Mouse (Mus musculus) MEL (cell line): ENCODE data around the gene Dynll2. TPM values are rescaled to one million over a fixed set of nuclear protein-coding genes. Genes with fewer than 3 reads are reported as not detected.

Experiments used
- DNase-seq: peaks from one replicate; pipeline ENCODE4 v3.0.0; 2011; ENCODE audit warnings: low read depth, low spot score
- H3K27ac ChIP-seq: 2 replicates; pipeline ENCODE4 v1.5.1; 2012; ENCODE audit warnings: low read depth, mild to moderate bottlenecking, control low read depth, low read length, moderate library complexity; ENCODE audit not compliant: control insufficient read depth
- H3K27me3 ChIP-seq, 2 experiments: fragments of 150-350 bp in 1 of 2; sonication (generic) in 1 of 2; 2 replicates each; pipeline ENCODE4 v1.6.1; 2012; ENCODE audit warnings: low read length in 2 of 2, mild to moderate bottlenecking in 2 of 2, improper control_type of control experiment in 1 of 2, moderate library complexity in 1 of 2; ENCODE audit not compliant: insufficient read depth in 2 of 2, control insufficient read depth in 1 of 2
- H3K36me3 ChIP-seq, 2 experiments: 2 replicates each; pipeline ENCODE4 v1.6.1; 2012 to 2014; ENCODE audit warnings: low read length in 2 of 2, improper control_type of control experiment in 1 of 2, inconsistent platforms in 1 of 2, mild to moderate bottlenecking in 1 of 2; ENCODE audit not compliant: insufficient read depth in 2 of 2, control insufficient read depth in 1 of 2
- H3K4me1 ChIP-seq, 2 experiments: fragments of 150-350 bp in 1 of 2; sonication (generic) in 1 of 2; 2 replicates each; pipeline ENCODE4 v1.6.1; 2012; ENCODE audit warnings: low read length in 2 of 2, improper control_type of control experiment in 1 of 2, mild to moderate bottlenecking in 1 of 2; ENCODE audit not compliant: insufficient read depth in 2 of 2, control insufficient read depth in 1 of 2
- H3K4me3 ChIP-seq, 2 experiments: fragments of 150-350 bp in 1 of 2; sonication (generic) in 1 of 2; 2 replicates each; pipeline ENCODE4 v1.5.1; 2012; ENCODE audit warnings: low read depth in 2 of 2, low read length in 2 of 2, mild to moderate bottlenecking in 2 of 2, moderate library complexity in 2 of 2, control low read depth in 1 of 2, improper control_type of control experiment in 1 of 2; ENCODE audit not compliant: control insufficient read depth in 1 of 2, insufficient read depth in 1 of 2
- H3K79me2 ChIP-seq: 2 replicates; pipeline ENCODE4 v1.6.1; 2012; ENCODE audit warnings: mild to moderate bottlenecking, low read length, moderate library complexity; ENCODE audit not compliant: control insufficient read depth, poor library complexity, insufficient read depth
- H3K9ac ChIP-seq: 2 replicates; pipeline ENCODE4 v1.6.1; 2012; ENCODE audit warnings: low read depth, mild to moderate bottlenecking, control low read depth, low read length, moderate library complexity; ENCODE audit not compliant: control insufficient read depth, poor library complexity, severe bottlenecking
- H3K9me3 ChIP-seq: fragments of 150-350 bp; sonication (generic); replicated peaks from 2 replicates; pipeline ENCODE4 v1.6.1; 2012; ENCODE audit warnings: mild to moderate bottlenecking, low read length, improper control_type of control experiment, moderate library complexity; ENCODE audit not compliant: insufficient read depth
- CHD1 ChIP-seq: IDR thresholded peaks from 2 replicates; pipeline ENCODE4 v1.6.1; 2012; ENCODE audit warnings: low read depth, mild to moderate bottlenecking, inconsistent platforms, low read length, improper control_type of control experiment
- CHD2 ChIP-seq: IDR thresholded peaks from 2 replicates; pipeline ENCODE4 v1.6.1; 2011; ENCODE audit warnings: low read length, improper control_type of control experiment
- CTCF ChIP-seq, 3 experiments: IDR thresholded peaks in 2 of 3; conservative IDR thresholded peaks in 1 of 3; 2 replicates each; pipeline ENCODE4 v1.5.1; 2011 to 2012; ENCODE audit warnings: low read length in 3 of 3, low read depth in 2 of 3, mild to moderate bottlenecking in 2 of 3, improper control_type of control experiment in 1 of 3, inconsistent platforms in 1 of 3, mixed read lengths in 1 of 3, moderate library complexity in 1 of 3; ENCODE audit not compliant: control insufficient read depth in 1 of 3, insufficient read depth in 1 of 3, poor library complexity in 1 of 3, severe bottlenecking in 1 of 3
- GABPA ChIP-seq: IDR thresholded peaks from 2 replicates; pipeline ENCODE4 v1.6.1; 2012; ENCODE audit warnings: low read depth, mild to moderate bottlenecking, inconsistent platforms, low read length, improper control_type of control experiment, moderate library complexity
- MAX ChIP-seq: IDR thresholded peaks from 2 replicates; pipeline ENCODE4 v1.6.1; 2011; ENCODE audit warnings: low read length, improper control_type of control experiment
- POLR2A ChIP-seq, 2 experiments: IDR thresholded peaks; 2 replicates each; pipeline ENCODE4 v1.6.1; 2011 to 2012; ENCODE audit warnings: low read length in 2 of 2, mild to moderate bottlenecking in 2 of 2, control low read depth in 1 of 2, improper control_type of control experiment in 1 of 2, low read depth in 1 of 2, moderate library complexity in 1 of 2; ENCODE audit not compliant: control insufficient read depth in 1 of 2, insufficient read depth in 1 of 2, poor library complexity in 1 of 2
- RAD21 ChIP-seq: IDR thresholded peaks from 2 replicates; pipeline ENCODE4 v1.6.1; 2011; ENCODE audit warnings: mild to moderate bottlenecking, low read depth, low read length, improper control_type of control experiment
- ZMIZ1 ChIP-seq: IDR thresholded peaks from 2 replicates; pipeline ENCODE4 v1.6.1; 2012; ENCODE audit warnings: low read depth, mild to moderate bottlenecking, inconsistent platforms, low read length, improper control_type of control experiment, moderate library complexity
- polyA plus RNA-seq, 2 experiments: library from polyadenylated mRNA; stranded (reverse) in 1 of 2; unstranded in 1 of 2; fragments of >175 nt in 1 of 2; fragments of >200 nt in 1 of 2; gene quantifications; 2 replicates each; pipeline versions ENCODE4 v1.2.1 to v1.2.4; 2012; ENCODE audit warnings: low replicate concordance in 2 of 2, low read depth in 1 of 2; ENCODE audit not compliant: insufficient read length in 2 of 2, insufficient read depth in 1 of 2, missing spikeins in 1 of 2
- total RNA-seq: library from RNA; depleted of rRNA; stranded (reverse); fragments of 300-350 nt; gene quantifications from 2 replicates; pipeline ENCODE4 v1.2.3, GENCODE M21; 2012; rRNA removed

Gene Dynll2
- total and polyA plus RNA-seq, 3 experiments, result 38.6 to 124 (median 75.8) TPM

DNA sequence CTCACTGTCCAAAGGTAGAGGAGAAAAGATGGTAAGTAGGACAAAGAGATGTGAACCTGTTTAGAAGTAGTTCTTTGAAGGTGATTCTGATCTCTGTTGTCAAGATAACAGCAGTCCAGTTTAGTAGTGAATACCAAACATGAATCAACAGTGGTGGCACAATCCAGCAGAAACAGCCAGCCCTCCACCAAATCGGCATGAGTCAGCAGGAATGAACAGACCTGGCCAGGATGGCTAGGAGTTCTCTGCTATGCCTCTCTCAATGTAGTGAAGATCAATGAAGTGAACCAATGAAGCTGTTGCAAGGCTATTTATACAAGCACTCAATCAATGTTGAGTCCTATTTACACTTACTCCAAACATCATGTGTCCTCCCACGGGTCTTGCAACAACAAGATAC, 57.0 kb downstream of the Dynll2 start:
- no peaks in the 10 kb centered on the region for H3K9me3 ChIP-seq

More for the DNA sequence above, 57.0 kb downstream of the Dynll2 start:
- Histone ChIP-seq H3K36me3 (no peaks in the 10 kb centered on the region), H3K9ac (no peak overlapping the region), H3K4me3 (no peak overlapping the region), H3K4me1 (no peaks in the 10 kb centered on the region), H3K27me3 (no peaks in the 10 kb centered on the region; a peak in 1 of 4 replicates), H3K79me2 (no peaks in the 10 kb centered on the region), H3K27ac (no peak overlapping the region)
- DNase-seq, result no peak
- TF ChIP-seq ZMIZ1 (no peak), CHD1 (no peak), POLR2A (IDR thresholded peaks at IDR 0.05; ENCODE audit: control insufficient read depth in 1 of 2, insufficient read depth in 1 of 2, low read depth in 1 of 2, low read length in 2 of 2, poor library complexity in 1 of 2) (no peak), MAX (no peak), CHD2 (no peak), GABPA (no peak), RAD21 (no peak), CTCF (IDR thresholded peaks at IDR 0.05 in 2 of 3, conservative IDR thresholded peaks at IDR 0.05 in 1 of 3; ENCODE audit: control insufficient read depth in 1 of 3, insufficient read depth in 1 of 3, low read depth in 2 of 3, low read length in 3 of 3, poor library complexity in 1 of 3, severe bottlenecking in 1 of 3) (no peak)

Other genes starting within 250 kb of the Dynll2 start
- 301 and 332 TPM in 2 replicates for gene Supt4a, start 250.0 kb downstream of the Dynll2 start, total RNA-seq
- gene Supt4a, start 250.0 kb downstream of the Dynll2 start, polyA plus RNA-seq, result 100 to 1,000 TPM in 1 of 2 experiments, not detected in 1; 223 TPM
- 3.7 and 5.2 TPM in 2 replicates for gene Tspoap1, start 227.0 kb downstream of the Dynll2 start, total RNA-seq
- 1 to 10 TPM in 1 of 2 experiments, not detected in 1; 8.6 TPM for gene Tspoap1, start 227.0 kb downstream of the Dynll2 start, polyA plus RNA-seq
- not detected in 2 replicates for gene Mpo, start 194.0 kb downstream of the Dynll2 start, total RNA-seq
- gene Mpo, start 194.0 kb downstream of the Dynll2 start, polyA plus RNA-seq, result under 1 TPM in 1 of 2 experiments, not detected in 1; 0.13 TPM
- not detected in 2 replicates for gene Lpo, start 159.2 kb downstream of the Dynll2 start, total RNA-seq
- gene Lpo, start 159.2 kb downstream of the Dynll2 start, polyA plus RNA-seq, result not detected
- gene Mks1, start 134.3 kb downstream of the Dynll2 start, total RNA-seq, result 3.3 and 3.7 TPM in 2 replicates
- gene Mks1, start 134.3 kb downstream of the Dynll2 start, polyA plus RNA-seq, result 1 to 10 TPM in 1 of 2 experiments, not detected in 1; 6.1 TPM
- not detected in 2 replicates for gene Epx, start 112.0 kb downstream of the Dynll2 start, total RNA-seq
- gene Epx, start 112.0 kb downstream of the Dynll2 start, polyA plus RNA-seq, result under 1 TPM in 1 of 2 experiments, not detected in 1; 0.03 TPM
- not detected in 2 replicates for gene Olfr462, start 95.3 kb downstream of the Dynll2 start, total RNA-seq
- not detected for gene Olfr462, start 95.3 kb downstream of the Dynll2 start, polyA plus RNA-seq
- gene Olfr463, start 90.1 kb downstream of the Dynll2 start, total RNA-seq, result not detected in 2 replicates
- gene Olfr463, start 90.1 kb downstream of the Dynll2 start, polyA plus RNA-seq, result not detected
- not detected in 2 replicates for gene Olfr464, start 66.6 kb downstream of the Dynll2 start, total RNA-seq
- gene Olfr464, start 66.6 kb downstream of the Dynll2 start, polyA plus RNA-seq, result not detected
- 586 and 596 TPM in 2 replicates for gene Srsf1, start 59.8 kb upstream of the Dynll2 start, total RNA-seq
- 100 to 1,000 TPM; 421 to 431 TPM for gene Srsf1, start 59.8 kb upstream of the Dynll2 start, polyA plus RNA-seq
- 8.0 and 9.5 TPM in 2 replicates for gene Vezf1, start 80.7 kb upstream of the Dynll2 start, total RNA-seq
- 10 to 100 TPM in 1 of 2 experiments, not detected in 1; 20.8 TPM for gene Vezf1, start 80.7 kb upstream of the Dynll2 start, polyA plus RNA-seq
- gene Cuedc1, start 110.5 kb upstream of the Dynll2 start, total RNA-seq, result 1.0 and 1.1 TPM in 2 replicates
- 1 to 10 TPM in 1 of 2 experiments, not detected in 1; 4.8 TPM for gene Cuedc1, start 110.5 kb upstream of the Dynll2 start, polyA plus RNA-seq
- gene Mrps23, start 216.9 kb upstream of the Dynll2 start, total RNA-seq, result 362 and 381 TPM in 2 replicates
- 100 to 1,000 TPM in 1 of 2 experiments, not detected in 1; 190 TPM for gene Mrps23, start 216.9 kb upstream of the Dynll2 start, polyA plus RNA-seq